Mouse (Mus musculus): Measurements from ENCODE around the gene Smpd2.

DNA sequence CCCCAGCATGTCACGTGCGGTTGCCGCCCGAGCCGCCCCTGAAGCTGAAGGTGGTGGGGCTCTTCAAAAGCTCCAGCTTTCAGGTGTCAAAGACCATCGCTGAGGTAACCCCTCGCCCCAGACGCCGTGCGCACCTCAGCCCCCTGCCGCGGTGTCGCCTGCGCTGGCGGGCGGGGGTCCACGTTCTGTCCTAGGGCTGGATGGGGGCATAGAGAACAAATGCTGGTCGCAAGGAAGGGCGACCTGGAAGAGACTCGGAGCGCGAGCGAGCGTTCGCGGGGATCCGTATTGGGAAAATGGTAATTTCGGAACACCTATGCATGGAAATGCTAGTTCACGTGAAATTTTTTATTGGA is 327 bp upstream of the Smpd2 start:
- no peak for TF ChIP-seq CTCF (IDR thresholded peaks at IDR 0.05; ENCODE audit: low read depth, low read length)
- no peak for TF ChIP-seq POLR2A (IDR thresholded peaks at IDR 0.05; ENCODE audit: borderline replicate concordance, low read depth, low read length)

Measured in bone marrow macrophage, adult 2 months (primary cell).